In genomic region chr1:72710753-72711653, GRCm38 (mm10) we compare ENCODE assay signal across 7 mouse cellular contexts. TPM values are rescaled to one million over a fixed set of nuclear protein-coding genes. Genes with fewer than 3 reads are reported as not detected.
DNase-seq lines count a peak whose midpoint lies in the region; ATAC-seq lines count a peak whose summit lies in the region.

TSS of gene Rpl37a (plus strand) at chr1:72711290.

- H3K27ac ChIP-seq in intestine, embryonic 15.5 days: peak within 1 kb of the TSS; percentile 94
- peak within 1 kb of the TSS; percentile 94 for H3K27ac ChIP-seq in midbrain, embryonic 10.5 days (replicated peaks)

- 3% methylated on average over 68 of the region's 68 CpGs for WGBS in intestine, embryonic 15.5 days
- 2% methylated on average over 68 of the region's 68 CpGs for WGBS in midbrain, embryonic 10.5 days

- peak within 1 kb of the TSS; percentile 79 for H3K9ac ChIP-seq in intestine, embryonic 15.5 days

- no peaks in the 10 kb centered on the region for H3K27me3 ChIP-seq in intestine, embryonic 15.5 days (replicated peaks)
- H3K27me3 ChIP-seq in midbrain, embryonic 10.5 days (ENCODE audit: low read depth, poor library complexity, severe bottlenecking): no peaks in the 10 kb centered on the region

- H3K36me3 ChIP-seq in intestine, embryonic 15.5 days: peaks cover 14% of the 10 kb centered on the region
- peaks cover 40% of the 10 kb centered on the region for H3K36me3 ChIP-seq in midbrain, embryonic 10.5 days

- peak; percentile 94 for ATAC-seq in intestine, embryonic 15.5 days

- intact Hi-C loops in gastrocnemius, postnatal 36 days (cut with DNase I): loop anchor here (10.0 kb wide), 1 partner anchor 564 kb away; no protein-coding TSS in a partner anchor
- intact Hi-C loops in left cerebral cortex, postnatal 25 days (cut with DNase I): loop anchor here (5.0 kb wide), 1 partner anchor 404 kb away; the partner anchor contains the start of gene Xrcc5

- no peaks in the 10 kb centered on the region for H3K9me3 ChIP-seq in intestine, embryonic 15.5 days
- H3K9me3 ChIP-seq in midbrain, embryonic 10.5 days (replicated peaks): no peaks in the 10 kb centered on the region

- H3K4me1 ChIP-seq in intestine, embryonic 15.5 days (replicated peaks): peaks cover 7% of the 10 kb centered on the region; the same call in 1 of the 2 replicates
- peaks cover 17% of the 10 kb centered on the region for H3K4me1 ChIP-seq in midbrain, embryonic 10.5 days

- H3K4me3 ChIP-seq in intestine, embryonic 15.5 days (replicated peaks): peak within 1 kb of the TSS; percentile 69
- peak within 1 kb of the TSS; percentile 88 for H3K4me3 ChIP-seq in midbrain, embryonic 10.5 days

- peak; percentile 91 to 93 for DNase-seq in adrenal gland, adult 18-20 months (ENCODE audit: low spot score in 2 of 2)
- DNase-seq in embryo, embryonic 11 days: peak; percentile 97
- peak; percentile 90 to 92 for DNase-seq in gastrocnemius, postnatal 36 days
- DNase-seq in left cerebral cortex, postnatal 25 days (ENCODE audit: low spot score in 2 of 2): peak; percentile 97 to 98
- peak; percentile 96 for DNase-seq in midbrain, embryonic 10.5 days (ENCODE audit: low spot score)
- peak; percentile 95 for DNase-seq in right cerebral cortex, postnatal 4 days

- H3K4me2 ChIP-seq in intestine, embryonic 15.5 days (replicated peaks): peak within 1 kb of the TSS; percentile 70

RNA-seq across cellular contexts. Expression of gene Rpl37a, which starts in this region (rescaled TPM):
- 100 to 1,000 TPM; 932 to 993 TPM for total RNA-seq in adrenal gland, adult 18-20 months (2021)
- 100 to 1,000 TPM; 447 to 533 TPM for total RNA-seq in gastrocnemius, postnatal 36 days (2021)
- polyA plus RNA-seq in intestine, embryonic 15.5 days (2015; fragmentation: Nextera tagmentation; extraction: Ambion mirVana): 1,771 and 1,885 TPM in 2 replicates
- 100 to 1,000 TPM; 500 to 511 TPM for total RNA-seq in left cerebral cortex, postnatal 25 days (2021)
- 1,262 and 1,429 TPM in 2 replicates for polyA plus RNA-seq in midbrain, embryonic 10.5 days (2016; fragmentation: Nextera tagmentation; extraction: Ambion mirVana)

Comparison
In these comparisons a context has a peak if more than half of its experiments do, and no peak if none do; other contexts are left out.
1. Peak in every context shown above with its lines: DNase-seq, ATAC-seq, H3K4me3 ChIP-seq and H3K27ac ChIP-seq.